Mouse (Mus musculus): Measurements from ENCODE around the gene Taf1a.

DNA sequence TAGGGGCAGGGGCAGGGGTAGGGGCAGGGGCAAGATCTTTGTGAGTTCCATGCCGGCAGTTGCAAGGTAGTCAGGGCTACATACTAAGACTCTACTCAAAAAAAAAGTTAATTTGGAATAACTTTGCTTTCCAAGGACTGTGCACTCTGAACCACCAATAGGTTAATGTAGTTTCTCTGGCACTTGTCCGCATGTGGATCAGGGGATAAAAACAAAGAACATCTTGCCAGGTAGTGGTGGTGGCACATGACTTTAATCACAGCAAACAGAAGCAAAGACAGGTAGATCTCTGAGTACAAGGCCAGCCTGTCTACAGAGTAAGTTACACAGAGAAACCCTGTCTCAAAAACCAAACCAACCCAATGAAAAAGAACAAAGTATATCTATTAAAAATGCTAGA lies 6.2 kb upstream of the Taf1a start:
- TF ChIP-seq CHD2 (IDR thresholded peaks at IDR 0.05; ENCODE audit: low read depth, low read length) (no peak), ZNF384 (IDR thresholded peaks at IDR 0.05; ENCODE audit: low read depth, low read length) (no peak)
